Mouse (Mus musculus) adrenal gland, adult 8-10 months (tissue): ENCODE data around the gene Tlr7. TPM values are rescaled to one million over a fixed set of nuclear protein-coding genes. Genes with fewer than 3 reads are reported as not detected.

Experiments used
- DNase-seq: peaks from one replicate; pipeline ENCODE4 v3.0.0; 2022
- total RNA-seq, 4 experiments: library from RNA; stranded (reverse); gene quantifications; 2 replicates each; pipeline ENCODE4 v1.2.4; 2022

The Tlr7 gene
- total RNA-seq, 4 experiments from 2014 or later = 1.8 to 7.9 (median 3.7) TPM

GRCm38 (mm10) chrX:167276953-167277352 lies 53.4 kb downstream of the Tlr7 start:
- peak; percentile 12 for DNase-seq

GRCm38 (mm10) chrX:167276551-167276950 lies 53.8 kb downstream of the Tlr7 start:
- DNase-seq = no peak

- DNase-seq = no peak
Observed at GRCm38 (mm10) chrX:167264086-167264485, 66.3 kb downstream of the Tlr7 start, which contains the start of gene Tlr8. Gene Tlr8, minus strand, starts transcription at chrX:167264329.

- DNase-seq = no peak
Observed at GRCm38 (mm10) chrX:167263530-167263929, 66.8 kb downstream of the Tlr7 start.

Other genes with a start within 250 kb of the Tlr7 start
- gene Tmsb4x, start 121.2 kb downstream of the Tlr7 start, total RNA-seq = 100 to 1,000 TPM; 368 to 589 (median 495) TPM
- gene Tlr8, start 66.2 kb downstream of the Tlr7 start, total RNA-seq = 1 to 10 TPM in 3 of 4 experiments, under 1 TPM in 1; 0.91 to 5.1 (median 3.6) TPM
- 10 to 100 TPM; 25.9 to 30.3 (median 27.6) TPM for gene Prps2, start 52.2 kb upstream of the Tlr7 start, total RNA-seq